Mouse (Mus musculus): ENCODE measurements at regions not wholly inside any gene's neighbourhood (a gene's known extent, or its start where the extent isn't known, plus 50 kb on each side); places are given as distances from the start of the nearest gene placed in this dataset.

- no peak for TF ChIP-seq CTCF (IDR thresholded peaks at IDR 0.05; ENCODE audit: low read depth)
- no peak for TF ChIP-seq EP300 (IDR thresholded peaks at IDR 0.05; ENCODE audit: low read depth)
Observed at GRCm38 (mm10) chr16:62468846-62469245, 317.8 kb downstream of the Nsun3 start.

Measured in liver, postnatal 0 days (tissue).